Mouse (Mus musculus): ENCODE results near the gene Rere.

DNA sequence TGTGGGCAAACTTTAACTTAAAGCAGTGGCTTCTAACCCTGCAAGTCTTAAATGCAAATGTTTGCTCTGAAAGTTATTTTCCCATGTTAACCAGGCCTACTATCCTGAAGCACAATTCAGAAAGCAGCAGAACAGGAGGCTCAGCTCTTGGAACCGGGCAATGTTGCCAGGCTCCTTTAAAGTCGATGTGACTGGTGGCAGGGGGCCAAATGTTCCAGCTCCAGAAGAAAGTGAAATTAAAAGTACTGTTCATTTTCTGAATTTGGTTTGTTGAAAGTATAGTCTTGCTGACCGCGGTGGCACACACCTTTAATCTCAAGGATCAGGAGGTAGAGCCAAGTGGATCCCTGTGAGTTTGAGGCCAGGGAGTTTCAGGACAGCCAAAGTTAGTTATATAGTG lies 180.9 kb downstream of the Rere start:
- TF ChIP-seq POLR2A (IDR thresholded peaks at IDR 0.05; ENCODE audit: low read depth, low read length) (no peak), CTCF (conservative IDR thresholded peaks at IDR 0.05; ENCODE audit: insufficient read depth, insufficient read length, low read depth, low read length) (no peak)
